Mouse (Mus musculus): ENCODE measurements around the gene Il18.

DNA sequence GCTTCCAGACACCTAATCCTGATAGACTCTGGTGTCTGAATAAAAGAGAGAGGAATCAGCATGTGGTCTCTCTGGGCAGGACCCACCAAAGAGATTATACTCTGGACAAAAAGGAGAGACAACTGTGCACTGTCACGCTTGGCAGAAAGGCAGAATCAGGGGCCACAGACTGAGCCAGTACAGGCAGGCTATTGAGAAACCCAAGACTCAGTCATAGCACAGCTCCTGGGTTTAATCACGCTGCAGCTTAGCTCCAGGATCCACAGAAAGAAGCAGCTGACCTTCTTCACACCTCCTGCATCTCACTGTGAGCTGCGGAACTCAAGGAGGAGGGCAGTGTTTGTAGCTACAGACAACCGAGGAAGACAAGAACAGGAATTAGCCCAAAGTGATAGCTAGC is 25.7 kb downstream of the Il18 start:
- TF ChIP-seq CTCF (IDR thresholded peaks at IDR 0.05; ENCODE audit: extremely low read depth, insufficient read depth, low read length), result no peak
- no peak for TF ChIP-seq POLR2A (IDR thresholded peaks at IDR 0.05; ENCODE audit: extremely low read depth, insufficient read depth, low read length)

Measured in cortical plate, adult 2 months (tissue).